Mouse (Mus musculus): ENCODE results near the gene 4932429P05Rik.

Gene 4932429P05Rik

DNA sequence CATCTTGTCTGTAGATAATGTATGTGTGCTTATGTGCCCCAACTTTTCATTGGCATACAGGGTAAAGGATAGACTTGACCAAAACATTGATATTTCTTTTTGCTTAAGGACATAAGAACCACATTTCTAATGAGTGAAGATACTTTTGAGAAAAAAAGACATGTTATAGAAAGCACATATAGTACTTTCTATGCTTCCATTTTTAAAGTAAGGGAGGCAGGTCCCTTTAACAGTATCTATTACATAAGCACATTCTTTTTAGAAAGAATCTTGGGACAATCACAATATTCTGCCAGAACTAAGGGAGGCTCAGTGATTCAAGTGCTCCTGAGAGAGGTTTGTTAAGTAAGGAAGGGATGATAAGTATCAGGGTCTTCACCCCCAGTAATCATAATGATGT is at the start of gene 4932429P05Rik:
Gene 4932429P05Rik, plus strand, starts transcription at position 301 of the 400 bp plus-strand sequence.
- no peak for DNase-seq (ENCODE audit: low read depth)
